Mouse (Mus musculus) lung, postnatal 0 days (tissue): ENCODE data around the gene Ifi209.
"Not testable (repeated sequence)": the region's sequence is repeated elsewhere in the genome, so short reads cannot be mapped to it uniquely, and the experiment has no call there.

Source experiments
- CTCF ChIP-seq: IDR thresholded peaks from 2 replicates; pipeline ENCODE4 v1.5.1; 2016; ENCODE audit warnings: antibody characterized with exemption, mild to moderate bottlenecking
- EP300 ChIP-seq: IDR thresholded peaks from 2 replicates; pipeline ENCODE4 v1.6.1; 2016; ENCODE audit warnings: antibody characterized with exemption, mild to moderate bottlenecking, control low read depth

GRCm38 (mm10) chr1:173610291-173610690 lies 20.4 kb upstream of the Ifi209 start:
- TF ChIP-seq CTCF, EP300: not testable (repeated sequence)
